Mouse (Mus musculus): ENCODE results near the gene Dmgdh.

DNA sequence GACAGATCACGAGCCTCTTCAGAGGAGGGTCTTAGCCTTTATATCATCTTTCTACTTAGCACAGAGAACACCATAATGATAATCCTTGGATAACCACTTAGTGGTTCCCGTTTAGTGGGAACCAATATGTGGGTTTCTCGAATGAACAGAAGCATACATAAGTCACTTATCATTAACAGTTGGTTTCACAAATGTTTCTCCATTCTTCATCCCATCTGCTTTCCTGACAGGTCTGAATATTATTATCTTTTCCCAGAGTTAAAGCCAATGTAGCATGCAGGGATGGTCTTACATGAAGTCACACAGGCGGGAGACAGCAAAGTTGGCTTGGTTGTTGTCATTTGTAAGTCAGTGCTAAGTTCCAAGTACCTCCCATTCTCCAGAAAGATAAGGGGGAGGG lies 6.6 kb upstream of the Dmgdh start:
- TF ChIP-seq CTCF (IDR thresholded peaks at IDR 0.05; ENCODE audit: low read depth, low read length): no peak
- TF ChIP-seq POLR2A (IDR thresholded peaks at IDR 0.05; ENCODE audit: borderline replicate concordance, low read depth, low read length): no peak
